Mouse (Mus musculus) hindbrain, embryonic 14.5 days (tissue): Measurements from ENCODE around the gene Olfr612. TPM values are rescaled to one million over a fixed set of nuclear protein-coding genes. Genes with fewer than 3 reads are reported as not detected.

Experiments
- microRNA-seq: library from miRNA; unstranded; fragments of <30 nt; microRNA quantifications from one replicate; pipeline ENCODE4, GENCODE M21; 2016
- polyA plus RNA-seq: library from polyadenylated mRNA; unstranded; fragments of >200 nt; fragmentation: Nextera tagmentation; extraction: Ambion mirVana; gene quantifications from 2 replicates; pipeline ENCODE4 v1.2.1, GENCODE M21; 2014

Olfr612 gene
- polyA plus RNA-seq, 1 experiment from 2014 or later: not detected

Small RNA genes lying within 50 kb of the gene (microRNA-seq; reads per million reads assigned to microRNA genes)
- not detected for gene Gm26506

Other genes starting within 250 kb of the Olfr612 start
- not detected in 2 replicates for gene Olfr596, start 237.1 kb downstream of the Olfr612 start, polyA plus RNA-seq
- gene Olfr597, start 226.4 kb downstream of the Olfr612 start, polyA plus RNA-seq: not detected in 2 replicates
- gene Olfr598, start 219.1 kb downstream of the Olfr612 start, polyA plus RNA-seq: not detected in 2 replicates
- gene Olfr599, start 206.8 kb downstream of the Olfr612 start, polyA plus RNA-seq: not detected in 2 replicates
- not detected in 2 replicates for gene Olfr600, start 193.0 kb downstream of the Olfr612 start, polyA plus RNA-seq
- not detected in 2 replicates for gene Olfr601, start 180.1 kb downstream of the Olfr612 start, polyA plus RNA-seq
- gene Olfr603, start 156.5 kb downstream of the Olfr612 start, polyA plus RNA-seq: not detected in 2 replicates
- gene Usp17lc, start 127.6 kb downstream of the Olfr612 start, polyA plus RNA-seq: not detected in 2 replicates
- gene Olfr605, start 97.3 kb downstream of the Olfr612 start, polyA plus RNA-seq: not detected in 2 replicates
- gene Olfr606, start 93.7 kb downstream of the Olfr612 start, polyA plus RNA-seq: not detected in 2 replicates
- not detected in 2 replicates for gene Olfr607, start 78.6 kb downstream of the Olfr612 start, polyA plus RNA-seq
- not detected in 2 replicates for gene Olfr608, start 72.8 kb downstream of the Olfr612 start, polyA plus RNA-seq
- gene Olfr609, start 44.7 kb downstream of the Olfr612 start, polyA plus RNA-seq: not detected in 2 replicates
- gene Olfr610, start 30.6 kb downstream of the Olfr612 start, polyA plus RNA-seq: not detected in 2 replicates
- gene Olfr611, start 21.9 kb downstream of the Olfr612 start, polyA plus RNA-seq: not detected in 2 replicates
- not detected in 2 replicates for gene Olfr613, start 5.4 kb upstream of the Olfr612 start, polyA plus RNA-seq
- not detected in 2 replicates for gene Olfr615, start 13.4 kb upstream of the Olfr612 start, polyA plus RNA-seq
- not detected in 2 replicates for gene Olfr616, start 26.4 kb upstream of the Olfr612 start, polyA plus RNA-seq
- gene Olfr617, start 30.3 kb upstream of the Olfr612 start, polyA plus RNA-seq: not detected in 2 replicates
- gene Olfr618, start 47.4 kb upstream of the Olfr612 start, polyA plus RNA-seq: 0.21 TPM in 1 of 2 replicates, not detected in the other
- gene Olfr619, start 57.9 kb upstream of the Olfr612 start, polyA plus RNA-seq: not detected in 2 replicates
- not detected in 2 replicates for gene Olfr620, start 69.8 kb upstream of the Olfr612 start, polyA plus RNA-seq
- gene Olfr622, start 100.0 kb upstream of the Olfr612 start, polyA plus RNA-seq: not detected in 2 replicates
- not detected in 2 replicates for gene Olfr623, start 121.0 kb upstream of the Olfr612 start, polyA plus RNA-seq
- gene Olfr624, start 128.5 kb upstream of the Olfr612 start, polyA plus RNA-seq: not detected in 2 replicates
- gene Olfr625-ps1, start 140.0 kb upstream of the Olfr612 start, polyA plus RNA-seq: not detected in 2 replicates
- not detected in 2 replicates for gene Olfr243, start 172.0 kb upstream of the Olfr612 start, polyA plus RNA-seq
- not detected in 2 replicates for gene Olfr628, start 187.7 kb upstream of the Olfr612 start, polyA plus RNA-seq
- not detected in 2 replicates for gene Olfr629, start 202.2 kb upstream of the Olfr612 start, polyA plus RNA-seq
- not detected in 2 replicates for gene Olfr630, start 214.6 kb upstream of the Olfr612 start, polyA plus RNA-seq
- not detected in 2 replicates for gene Olfr69, start 228.9 kb upstream of the Olfr612 start, polyA plus RNA-seq
- not detected in 2 replicates for gene Olfr68, start 237.0 kb upstream of the Olfr612 start, polyA plus RNA-seq
- not detected in 2 replicates for gene Olfr67, start 249.1 kb upstream of the Olfr612 start, polyA plus RNA-seq